Mouse (Mus musculus) G1E (cell line): ENCODE measurements around the gene Kif18a.

Experiments
- CTCF ChIP-seq: IDR thresholded peaks from 2 replicates; pipeline ENCODE4 v1.5.1; 2012; ENCODE audit warnings: low read depth, low read length, inconsistent platforms, mixed read lengths
- TAL1 ChIP-seq: conservative IDR thresholded peaks from 2 replicates; pipeline ENCODE4 v1.6.1; 2012; ENCODE audit warnings: low read depth, low read length, inconsistent platforms, mixed read lengths

DNA sequence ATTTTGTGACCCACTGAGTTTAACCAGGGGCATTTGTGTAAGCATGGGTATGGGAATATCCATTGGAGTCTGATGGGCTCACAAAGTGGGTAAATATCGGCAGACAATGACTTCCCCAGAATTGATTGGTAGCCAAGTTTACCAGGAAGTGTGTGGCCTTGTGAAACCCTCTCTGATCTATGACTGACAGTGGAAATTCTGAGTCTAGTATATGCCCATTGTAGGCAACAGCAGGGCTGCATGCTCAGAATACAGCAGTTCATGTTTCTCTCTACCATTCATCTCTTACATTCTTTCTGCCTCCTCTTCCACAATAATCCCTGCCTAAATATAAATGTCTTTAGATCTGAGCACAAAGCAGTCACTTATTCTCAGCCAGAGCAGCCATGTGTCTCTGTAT lies 103.5 kb downstream of the Kif18a start:
- TF ChIP-seq CTCF (no peak), TAL1 (no peak)
